Mouse (Mus musculus): Measurements from ENCODE around the gene Ptprm. TPM values are rescaled to one million over a fixed set of nuclear protein-coding genes. Genes with fewer than 3 reads are reported as not detected.

Gene Ptprm
- polyA plus RNA-seq, 1 experiment from 2014 or later: 5.4 TPM

DNA sequence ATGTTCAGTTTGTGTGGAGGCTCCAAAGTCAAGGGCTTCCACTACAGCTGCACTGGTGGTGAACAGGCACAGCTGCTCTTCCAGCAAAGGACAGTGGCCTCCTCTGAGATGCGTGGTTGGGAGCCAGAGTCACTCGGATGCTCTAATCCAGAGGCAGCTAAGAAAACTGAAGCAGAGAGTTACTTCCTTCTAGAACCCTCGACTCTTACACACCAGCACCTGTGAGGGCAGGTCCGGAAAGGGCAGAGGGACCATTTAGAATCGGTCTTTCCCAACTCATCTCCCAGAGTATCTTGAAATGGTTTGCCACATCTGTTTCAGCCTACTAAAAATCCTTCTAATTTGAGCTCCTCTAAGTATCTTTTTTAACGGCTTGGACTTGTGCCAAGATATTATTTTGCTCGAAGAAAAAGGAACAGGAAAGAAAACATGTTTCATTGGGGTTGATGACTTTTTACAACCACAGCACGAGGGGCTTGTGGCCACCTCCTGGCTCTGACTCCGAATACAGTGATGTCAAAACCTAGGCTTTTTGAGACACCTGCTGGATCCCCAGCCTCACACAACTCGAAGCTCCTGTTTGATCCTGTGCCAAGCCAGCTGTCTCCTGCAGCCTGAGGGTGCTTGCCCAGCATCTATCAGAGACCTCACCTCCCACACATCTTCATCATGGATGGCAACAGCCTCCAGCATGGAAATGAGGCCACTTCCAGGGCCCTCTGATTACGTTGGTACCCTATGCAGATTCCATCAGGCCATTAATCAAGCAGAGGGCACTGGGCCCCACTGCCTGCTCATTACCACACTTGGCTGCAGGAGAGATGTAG is 652.7 kb downstream of the Ptprm start:
- no peaks in the 10 kb centered on the region for H3K9me3 ChIP-seq (ENCODE audit: control insufficient read depth)
- 55% methylated on average over 11 of the region's 11 CpGs for WGBS
- no peaks in the 10 kb centered on the region for H3K36me3 ChIP-seq (ENCODE audit: control insufficient read depth, insufficient read depth)
- ATAC-seq: no peak
- H3K9ac ChIP-seq (ENCODE audit: low read depth, low read length): no peak overlapping the region
- TF ChIP-seq CTCF (IDR thresholded peaks at IDR 0.05; ENCODE audit: low read depth): no peak
- no peak overlapping the region for H3K4me2 ChIP-seq (replicated peaks; ENCODE audit: low read depth)
- no peaks in the 10 kb centered on the region; the same call in 1 of the 2 replicates for H3K4me1 ChIP-seq (replicated peaks; ENCODE audit: control insufficient read depth, insufficient read depth, low read length)
- no peak overlapping the region for H3K27ac ChIP-seq (ENCODE audit: low read depth, low read length)
- no peak overlapping the region for H3K4me3 ChIP-seq (ENCODE audit: low read depth, low read length)
- H3K27me3 ChIP-seq (replicated peaks; ENCODE audit: control insufficient read depth, insufficient read depth, low read length): no peaks in the 10 kb centered on the region

DNA sequence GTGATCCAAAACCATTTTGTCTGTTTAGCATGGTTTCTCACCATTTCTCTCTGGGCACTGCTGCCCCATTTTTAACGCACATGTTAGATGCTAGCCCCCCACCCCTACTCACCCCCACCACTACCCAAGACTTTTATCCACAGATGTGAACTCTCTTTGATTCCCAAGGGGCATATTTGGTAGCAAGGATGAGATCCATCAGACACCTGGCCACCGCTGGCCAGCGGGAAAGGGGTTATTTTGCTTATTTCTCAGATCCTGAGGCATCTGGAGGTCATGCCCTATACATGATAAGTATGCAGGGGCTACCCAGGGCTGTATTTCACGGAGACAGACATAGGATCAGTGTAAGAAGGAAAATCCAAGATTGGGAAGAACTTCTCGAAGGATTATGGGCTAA is 654.4 kb downstream of the Ptprm start:
- TF ChIP-seq CTCF (IDR thresholded peaks at IDR 0.05; ENCODE audit: low read depth): no peak
- no peaks in the 10 kb centered on the region for H3K27me3 ChIP-seq (replicated peaks; ENCODE audit: control insufficient read depth, insufficient read depth, low read length)
- H3K4me1 ChIP-seq (replicated peaks; ENCODE audit: control insufficient read depth, insufficient read depth, low read length): no peaks in the 10 kb centered on the region; the same call in 1 of the 2 replicates
- H3K4me2 ChIP-seq (replicated peaks; ENCODE audit: low read depth): no peak overlapping the region
- 76% methylated on average over 5 of the region's 5 CpGs for WGBS
- no peaks in the 10 kb centered on the region for H3K9me3 ChIP-seq (ENCODE audit: control insufficient read depth)
- H3K27ac ChIP-seq (ENCODE audit: low read depth, low read length): no peak overlapping the region
- no peaks in the 10 kb centered on the region; the same call in 1 of the 2 replicates for H3K36me3 ChIP-seq (ENCODE audit: control insufficient read depth, insufficient read depth)
- ATAC-seq: no peak
- H3K4me3 ChIP-seq (ENCODE audit: low read depth, low read length): no peak overlapping the region
- no peak overlapping the region for H3K9ac ChIP-seq (ENCODE audit: low read depth, low read length)

- no peak overlapping the region for H3K9ac ChIP-seq (ENCODE audit: low read depth, low read length)
- H3K27ac ChIP-seq (ENCODE audit: low read depth, low read length): no peak overlapping the region
- ATAC-seq: no peak
- no peak for TF ChIP-seq CTCF (IDR thresholded peaks at IDR 0.05; ENCODE audit: low read depth)
- H3K4me3 ChIP-seq (ENCODE audit: low read depth, low read length): no peak overlapping the region
- no peaks in the 10 kb centered on the region for H3K9me3 ChIP-seq (ENCODE audit: control insufficient read depth)
- no peaks in the 10 kb centered on the region; the same call in 1 of the 2 replicates for H3K4me1 ChIP-seq (replicated peaks; ENCODE audit: control insufficient read depth, insufficient read depth, low read length)
- WGBS: 62% methylated on average over 12 of the region's 12 CpGs
- H3K27me3 ChIP-seq (replicated peaks; ENCODE audit: control insufficient read depth, insufficient read depth, low read length): no peaks in the 10 kb centered on the region
- H3K4me2 ChIP-seq (replicated peaks; ENCODE audit: low read depth): no peak overlapping the region
- no peaks in the 10 kb centered on the region; the same call in 1 of the 2 replicates for H3K36me3 ChIP-seq (ENCODE audit: control insufficient read depth, insufficient read depth)
Measured at GRCm38 (mm10) chr17:66697650-66698049, 656.6 kb downstream of the Ptprm start.

DNA sequence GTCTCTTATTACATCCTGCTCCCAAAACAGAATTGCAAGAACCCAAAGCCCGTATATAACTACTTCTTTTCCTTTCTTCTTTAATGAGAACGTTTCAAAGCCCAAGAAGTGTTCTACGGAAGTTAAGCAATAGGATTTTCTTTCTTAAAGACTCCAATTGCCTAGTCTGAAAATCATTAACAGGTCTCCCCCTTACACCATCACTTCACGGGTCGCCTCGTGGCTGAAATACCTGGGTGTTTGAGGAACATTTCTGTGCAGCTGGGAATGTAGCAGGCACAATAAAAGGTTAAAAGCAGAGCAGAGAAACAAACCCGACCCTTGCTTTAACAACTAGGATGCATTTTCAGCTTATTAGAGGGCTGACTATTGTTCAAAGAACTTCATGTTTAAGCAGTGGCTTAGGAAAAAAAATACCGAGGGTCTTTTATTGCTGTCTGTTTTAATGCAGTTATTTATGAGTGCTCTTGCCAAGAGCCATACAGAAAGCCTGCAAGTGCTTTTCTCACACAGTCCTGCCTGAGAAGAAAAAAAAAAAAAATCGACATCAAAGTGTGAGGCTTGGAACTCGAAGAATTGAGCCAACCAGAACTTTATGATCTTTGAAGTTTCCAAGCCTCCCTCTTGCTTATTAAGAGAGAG is 657.6 kb downstream of the Ptprm start:
- Histone ChIP-seq H3K4me2 (replicated peaks; ENCODE audit: low read depth) (no peak overlapping the region), H3K9ac (ENCODE audit: low read depth, low read length) (no peak overlapping the region), H3K4me1 (replicated peaks; ENCODE audit: control insufficient read depth, insufficient read depth, low read length) (no peaks in the 10 kb centered on the region; the same call in 1 of the 2 replicates), H3K4me3 (ENCODE audit: low read depth, low read length) (no peak overlapping the region), H3K9me3 (ENCODE audit: control insufficient read depth) (no peaks in the 10 kb centered on the region), H3K27me3 (replicated peaks; ENCODE audit: control insufficient read depth, insufficient read depth, low read length) (no peaks in the 10 kb centered on the region), H3K36me3 (ENCODE audit: control insufficient read depth, insufficient read depth) (no peaks in the 10 kb centered on the region; the same call in 1 of the 2 replicates), H3K27ac (ENCODE audit: low read depth, low read length) (no peak overlapping the region)
- ATAC-seq: no peak
- TF ChIP-seq CTCF (IDR thresholded peaks at IDR 0.05; ENCODE audit: low read depth): no peak
- 30% methylated on average over 10 of the region's 10 CpGs for WGBS

DNA sequence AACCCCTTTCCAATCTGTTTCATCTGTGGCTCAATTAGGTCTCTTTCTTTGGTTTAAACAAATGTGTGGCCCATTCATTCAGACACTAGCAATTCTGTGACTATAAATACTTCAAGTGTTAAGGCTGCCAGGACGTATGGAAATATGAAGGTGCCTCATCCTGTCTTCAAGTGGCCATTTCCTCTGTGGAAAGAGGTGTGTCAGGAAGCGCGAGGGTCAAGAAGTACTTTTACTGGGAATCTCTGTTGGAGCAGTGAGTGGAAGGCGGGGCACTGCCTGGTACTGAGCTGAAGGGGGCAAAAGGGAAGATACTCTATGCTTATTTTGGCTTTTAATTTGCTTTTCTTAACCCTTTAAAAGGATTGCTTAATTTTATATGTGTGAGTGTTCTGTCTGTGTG is 659.9 kb downstream of the Ptprm start:
- no peak overlapping the region for H3K4me3 ChIP-seq (ENCODE audit: low read depth, low read length)
- TF ChIP-seq CTCF (IDR thresholded peaks at IDR 0.05; ENCODE audit: low read depth): no peak
- H3K27me3 ChIP-seq (replicated peaks; ENCODE audit: control insufficient read depth, insufficient read depth, low read length): no peaks in the 10 kb centered on the region
- no peaks in the 10 kb centered on the region; the same call in 1 of the 2 replicates for H3K36me3 ChIP-seq (ENCODE audit: control insufficient read depth, insufficient read depth)
- no peak overlapping the region for H3K27ac ChIP-seq (ENCODE audit: low read depth, low read length)
- H3K9ac ChIP-seq (ENCODE audit: low read depth, low read length): no peak overlapping the region
- no peaks in the 10 kb centered on the region; the same call in 1 of the 2 replicates for H3K4me1 ChIP-seq (replicated peaks; ENCODE audit: control insufficient read depth, insufficient read depth, low read length)
- no peaks in the 10 kb centered on the region for H3K9me3 ChIP-seq (ENCODE audit: control insufficient read depth)
- no peak overlapping the region for H3K4me2 ChIP-seq (replicated peaks; ENCODE audit: low read depth)
- 43% methylated on average over 4 of the region's 4 CpGs for WGBS
- no peak for ATAC-seq

DNA sequence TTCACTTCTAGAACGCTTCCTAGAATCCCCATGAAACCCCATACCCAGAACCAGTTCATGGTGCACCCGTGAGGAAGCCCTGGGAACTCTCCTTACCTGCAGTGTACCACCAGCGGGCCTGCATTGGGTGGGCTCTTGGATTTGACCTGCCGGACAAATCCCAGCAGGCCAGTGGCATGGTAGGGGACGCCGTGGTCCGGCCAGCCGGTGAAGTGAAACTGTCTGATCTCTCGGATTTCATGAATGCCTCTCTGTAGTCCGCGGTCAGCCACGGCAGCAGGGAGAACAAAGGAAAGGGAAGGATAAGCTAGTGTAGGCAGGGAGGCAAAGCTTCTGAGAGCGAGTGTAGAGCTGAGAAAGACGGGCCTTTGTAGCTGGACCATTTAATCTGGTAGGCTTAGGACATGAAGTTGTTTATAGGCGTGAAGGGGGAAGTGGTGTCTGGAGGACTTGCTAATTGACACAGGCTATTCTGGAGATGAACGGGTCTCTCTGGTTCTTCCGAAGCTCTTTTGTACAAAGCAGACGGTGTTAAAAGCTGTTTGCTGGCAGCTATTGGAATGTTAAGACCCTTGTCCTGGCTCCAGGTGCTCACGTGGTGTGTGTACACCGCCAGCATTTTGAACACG is 660.5 kb downstream of the Ptprm start:
- Histone ChIP-seq H3K36me3 (ENCODE audit: control insufficient read depth, insufficient read depth) (peaks cover 5% of the 10 kb centered on the region; the same call in 1 of the 2 replicates), H3K27me3 (replicated peaks; ENCODE audit: control insufficient read depth, insufficient read depth, low read length) (no peaks in the 10 kb centered on the region), H3K4me3 (ENCODE audit: low read depth, low read length) (no peak overlapping the region), H3K9me3 (ENCODE audit: control insufficient read depth) (no peaks in the 10 kb centered on the region), H3K4me2 (replicated peaks; ENCODE audit: low read depth) (no peak overlapping the region), H3K27ac (ENCODE audit: low read depth, low read length) (no peak overlapping the region), H3K4me1 (replicated peaks; ENCODE audit: control insufficient read depth, insufficient read depth, low read length) (no peaks in the 10 kb centered on the region; the same call in 1 of the 2 replicates), H3K9ac (ENCODE audit: low read depth, low read length) (no peak overlapping the region)
- 71% methylated on average over 21 of the region's 21 CpGs for WGBS
- no peak for ATAC-seq
- TF ChIP-seq CTCF (IDR thresholded peaks at IDR 0.05; ENCODE audit: low read depth): no peak
